Mouse (Mus musculus): Measurements from ENCODE around the gene Dhfr. TPM values are rescaled to one million over a fixed set of nuclear protein-coding genes. Genes with fewer than 3 reads are reported as not detected.
"Not testable (repeated sequence)": the region's sequence is repeated elsewhere in the genome, so short reads cannot be mapped to it uniquely, and the experiment has no call there.

Gene Dhfr
- polyA plus RNA-seq, 1 experiment from 2014 or later: 4.2 TPM

GRCm38 (mm10) chr13:92344033-92344432 is 10.5 kb upstream of the Dhfr start:
- H3K27me3 ChIP-seq (replicated peaks): no peaks in the 10 kb centered on the region
- H3K9me3 ChIP-seq (replicated peaks): no peaks in the 10 kb centered on the region
- 75% methylated on average over 8 of the region's 8 CpGs for WGBS
- H3K9ac ChIP-seq (replicated peaks): no peak overlapping the region
- H3K4me1 ChIP-seq: 0 out of 2 replicates have a peak, but pooled peaks cover 2% of the 10 kb centered on the region
- no peak overlapping the region for H3K4me3 ChIP-seq (replicated peaks)
- no peak overlapping the region for H3K27ac ChIP-seq (replicated peaks)
- no peak overlapping the region for H3K4me2 ChIP-seq
- no peak for ATAC-seq (ENCODE audit: low FRiP score)
- H3K36me3 ChIP-seq: peaks cover 36% of the 10 kb centered on the region

DNA sequence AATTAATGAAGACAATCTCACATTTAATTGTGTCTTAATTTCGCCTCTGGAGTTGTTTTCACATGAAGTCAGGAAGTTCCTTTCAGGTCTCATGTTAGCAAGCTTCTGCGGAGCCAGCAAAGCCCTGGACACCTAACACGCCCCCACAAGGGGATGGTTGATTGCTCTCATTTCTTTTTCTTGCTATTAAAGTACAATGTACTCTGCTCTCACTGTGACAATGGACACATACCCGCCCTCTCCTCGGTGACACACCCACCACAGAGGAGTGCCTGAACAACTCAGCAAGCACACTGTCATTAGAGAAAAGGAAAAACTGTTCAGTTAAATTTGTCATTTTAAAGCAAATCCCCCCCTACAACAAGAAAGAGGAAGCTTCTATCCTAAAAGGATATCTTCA is 8.2 kb upstream of the Dhfr start:
- Histone ChIP-seq H3K4me1 (0 out of 2 replicates have a peak, but pooled peaks cover 2% of the 10 kb centered on the region), H3K36me3 (peaks cover 43% of the 10 kb centered on the region), H3K9ac (replicated peaks) (no peak overlapping the region), H3K4me2 (no peak overlapping the region), H3K27me3 (replicated peaks) (no peaks in the 10 kb centered on the region), H3K4me3 (replicated peaks) (no peak overlapping the region), H3K9me3 (replicated peaks) (no peaks in the 10 kb centered on the region), H3K27ac (replicated peaks) (no peak overlapping the region)
- ATAC-seq (ENCODE audit: low FRiP score): no peak
- WGBS: 54% methylated on average over 5 of the region's 5 CpGs

DNA sequence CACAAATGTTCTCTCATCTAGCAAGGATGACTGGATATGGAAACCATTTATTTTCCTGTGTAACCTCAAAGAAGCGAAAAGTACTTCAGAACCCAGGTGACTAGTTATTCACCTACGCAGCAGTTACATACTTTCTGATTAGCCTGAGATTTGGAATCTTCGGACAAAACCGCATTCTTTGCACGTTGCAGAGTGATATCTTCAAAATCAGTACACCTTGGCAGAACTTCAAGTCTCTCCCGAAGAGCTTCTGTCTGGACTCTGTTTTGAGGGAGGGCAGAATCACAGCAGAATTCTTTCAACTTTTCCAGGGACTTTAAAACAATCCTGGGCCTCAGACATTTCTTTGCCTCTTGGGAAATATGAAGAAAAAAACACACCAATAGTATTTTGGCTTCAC is 3.4 kb upstream of the Dhfr start:
- Histone ChIP-seq H3K4me1 (peaks cover 19% of the 10 kb centered on the region), H3K27me3 (replicated peaks) (no peaks in the 10 kb centered on the region)
- 94% methylated on average over 6 of the region's 6 CpGs for WGBS

GRCm38 (mm10) chr13:92353956-92354355 is 570 bp upstream of the Dhfr start:
- 12% methylated on average over 4 of the region's 4 CpGs for WGBS
- Histone ChIP-seq H3K36me3 (peaks cover 15% of the 10 kb centered on the region; the same call in 1 of the 2 replicates), H3K4me3 (replicated peaks) (peak overlapping the region; percentile 63), H3K4me2 (peak overlapping the region; percentile 100), H3K9ac (replicated peaks) (peak overlapping the region; percentile 65), H3K9me3 (replicated peaks) (no peaks in the 10 kb centered on the region), H3K27ac (replicated peaks) (peak overlapping the region; percentile 93), H3K4me1 (peaks cover 21% of the 10 kb centered on the region), H3K27me3 (replicated peaks) (no peaks in the 10 kb centered on the region)
- ATAC-seq (ENCODE audit: low FRiP score): no peak

More for the DNA sequence above, 3.4 kb upstream of the Dhfr start:
- no peak for ATAC-seq (ENCODE audit: low FRiP score)
- H3K9ac ChIP-seq (replicated peaks): no peak overlapping the region
- H3K36me3 ChIP-seq: peaks cover 28% of the 10 kb centered on the region
- no peak overlapping the region for H3K4me2 ChIP-seq
- H3K27ac ChIP-seq (replicated peaks): no peak overlapping the region
- H3K9me3 ChIP-seq (replicated peaks): no peaks in the 10 kb centered on the region
- no peak overlapping the region for H3K4me3 ChIP-seq (replicated peaks)

- peak overlapping the region; percentile 93 for H3K27ac ChIP-seq (replicated peaks)
These were observed 732 bp downstream of the Dhfr start for GRCm38 (mm10) chr13:92355272-92355643.

GRCm38 (mm10) chr13:92356376-92356775 is 1.9 kb downstream of the Dhfr start:
- Histone ChIP-seq H3K4me2 (peak overlapping the region; percentile 100), H3K27me3 (replicated peaks) (no peaks in the 10 kb centered on the region), H3K36me3 (0 out of 2 replicates have a peak, but pooled peaks cover 5% of the 10 kb centered on the region), H3K4me3 (replicated peaks) (no peak overlapping the region), H3K4me1 (peaks cover 21% of the 10 kb centered on the region), H3K9ac (replicated peaks) (0 out of 2 replicates have a peak overlapping the region, but pooled peaks have one; percentile 65), H3K9me3 (replicated peaks) (no peaks in the 10 kb centered on the region), H3K27ac (replicated peaks) (no peak overlapping the region)
- 67% methylated on average over 7 of the region's 7 CpGs for WGBS
- no peak for ATAC-seq (ENCODE audit: low FRiP score)

More at GRCm38 (mm10) chr13:92355272-92355643, 732 bp downstream of the Dhfr start:
- peak overlapping the region; percentile 100 for H3K4me2 ChIP-seq
- peaks cover 14% of the 10 kb centered on the region; the same call in 1 of the 2 replicates for H3K36me3 ChIP-seq
- no peaks in the 10 kb centered on the region for H3K27me3 ChIP-seq (replicated peaks)
- peak; percentile 35 for ATAC-seq (ENCODE audit: low FRiP score)
- peak overlapping the region; percentile 63 for H3K4me3 ChIP-seq (replicated peaks)
- WGBS: under 1% methylated on average over 24 of the region's 24 CpGs
- H3K4me1 ChIP-seq: peaks cover 21% of the 10 kb centered on the region
- H3K9ac ChIP-seq (replicated peaks): peak overlapping the region; percentile 65
- H3K9me3 ChIP-seq (replicated peaks): no peaks in the 10 kb centered on the region

- Histone ChIP-seq H3K27me3 (replicated peaks) (no peaks in the 10 kb centered on the region), H3K4me3 (replicated peaks) (no peak overlapping the region), H3K4me1 (peaks cover 17% of the 10 kb centered on the region), H3K9ac (replicated peaks) (no peak overlapping the region), H3K9me3 (replicated peaks) (no peaks in the 10 kb centered on the region), H3K36me3 (0 out of 2 replicates have a peak, but pooled peaks cover 5% of the 10 kb centered on the region), H3K27ac (replicated peaks) (no peak overlapping the region), H3K4me2 (no peak overlapping the region)
- 67% methylated on average over 2 of the region's 2 CpGs for WGBS
- no peak for ATAC-seq (ENCODE audit: low FRiP score)
These were observed 3.1 kb downstream of the Dhfr start for GRCm38 (mm10) chr13:92357644-92358043.

- no peak overlapping the region for H3K4me3 ChIP-seq (replicated peaks)
- no peak overlapping the region for H3K4me2 ChIP-seq
- H3K9me3 ChIP-seq (replicated peaks): no peaks in the 10 kb centered on the region
- H3K27me3 ChIP-seq (replicated peaks): no peaks in the 10 kb centered on the region
- 91% methylated on average over 2 of the region's 2 CpGs for WGBS
- H3K4me1 ChIP-seq: no peaks in the 10 kb centered on the region
- no peak overlapping the region for H3K27ac ChIP-seq (replicated peaks)
- 0 out of 2 replicates have a peak, but pooled peaks cover 5% of the 10 kb centered on the region for H3K36me3 ChIP-seq
- H3K9ac ChIP-seq (replicated peaks): no peak overlapping the region
- no peak for ATAC-seq (ENCODE audit: low FRiP score)
These were observed 7.1 kb downstream of the Dhfr start for GRCm38 (mm10) chr13:92361609-92362008.

DNA sequence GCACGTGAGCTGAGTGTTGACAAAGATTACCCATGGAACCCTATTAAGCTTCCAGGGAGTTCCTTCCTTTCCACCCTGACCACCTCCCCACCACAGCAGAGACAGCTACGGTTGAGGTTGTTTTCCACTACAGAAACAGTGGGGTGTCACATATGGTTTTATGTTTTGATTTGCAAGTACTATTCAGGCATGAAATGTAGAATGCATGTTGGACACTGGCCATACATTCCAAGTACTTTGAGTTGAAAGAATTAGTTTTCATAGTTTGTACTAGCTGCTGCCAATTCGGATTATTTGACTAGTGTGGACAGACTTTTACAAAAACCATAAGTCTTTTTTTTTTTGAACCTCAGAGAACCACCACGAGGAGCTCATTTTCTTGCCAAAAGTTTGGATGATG is 10.8 kb downstream of the Dhfr start:
- H3K4me1 ChIP-seq: no peaks in the 10 kb centered on the region
- ATAC-seq (ENCODE audit: low FRiP score): no peak
- no peaks in the 10 kb centered on the region for H3K27me3 ChIP-seq (replicated peaks)
- no peak overlapping the region for H3K27ac ChIP-seq (replicated peaks)
- H3K4me2 ChIP-seq: no peak overlapping the region
- 83% methylated on average over 4 of the region's 4 CpGs for WGBS
- no peak overlapping the region for H3K4me3 ChIP-seq (replicated peaks)
- peaks cover 6% of the 10 kb centered on the region for H3K36me3 ChIP-seq
- H3K9me3 ChIP-seq (replicated peaks): no peaks in the 10 kb centered on the region
- no peak overlapping the region for H3K9ac ChIP-seq (replicated peaks)

- no peak overlapping the region for H3K4me2 ChIP-seq
- no peak overlapping the region for H3K4me3 ChIP-seq (replicated peaks)
- no peak overlapping the region for H3K9ac ChIP-seq (replicated peaks)
- ATAC-seq (ENCODE audit: low FRiP score): no peak
- no peak overlapping the region for H3K27ac ChIP-seq (replicated peaks)
- H3K36me3 ChIP-seq: peaks cover 6% of the 10 kb centered on the region
- no peaks in the 10 kb centered on the region for H3K9me3 ChIP-seq (replicated peaks)
- WGBS: 91% methylated on average over 3 of the region's 3 CpGs
- no peaks in the 10 kb centered on the region for H3K27me3 ChIP-seq (replicated peaks)
- H3K4me1 ChIP-seq: no peaks in the 10 kb centered on the region
These were observed 16.3 kb downstream of the Dhfr start for GRCm38 (mm10) chr13:92370811-92371210.

GRCm38 (mm10) chr13:92371466-92371865 is 16.9 kb downstream of the Dhfr start:
- not testable (repeated sequence) for H3K36me3 ChIP-seq; H3K4me2 ChIP-seq; H3K4me3 ChIP-seq (replicated peaks); H3K27me3 ChIP-seq (replicated peaks); H3K27ac ChIP-seq (replicated peaks); H3K4me1 ChIP-seq; H3K9me3 ChIP-seq (replicated peaks); H3K9ac ChIP-seq (replicated peaks); ATAC-seq (ENCODE audit: low FRiP score)
- 97% methylated on average over 6 of the region's 6 CpGs for WGBS

GRCm38 (mm10) chr13:92387367-92387766 is 32.8 kb downstream of the Dhfr start:
- Histone ChIP-seq H3K9ac (replicated peaks) (no peak overlapping the region), H3K36me3 (no peaks in the 10 kb centered on the region), H3K4me1 (no peaks in the 10 kb centered on the region), H3K4me2 (no peak overlapping the region), H3K27me3 (replicated peaks) (no peaks in the 10 kb centered on the region), H3K9me3 (replicated peaks) (no peaks in the 10 kb centered on the region), H3K4me3 (replicated peaks) (no peak overlapping the region), H3K27ac (replicated peaks) (no peak overlapping the region)
- WGBS: 92% methylated on average over 3 of the region's 3 CpGs
- no peak for ATAC-seq (ENCODE audit: low FRiP score)
